Mouse (Mus musculus) testis, postnatal 14 days (tissue): ENCODE measurements around the gene Arhgap11a.

Experiments used
- DNase-seq: peaks from one replicate; pipeline ENCODE4 v3.0.0; 2021; ENCODE audit warnings: low spot score

Arhgap11a gene

GRCm38 (mm10) chr2:113817681-113818606 lies 30.5 kb downstream of the Arhgap11a start:
- DNase-seq, result no peak

GRCm38 (mm10) chr2:113807640-113808039 lies 40.8 kb downstream of the Arhgap11a start:
- DNase-seq, result no peak

- no peak for DNase-seq
These were observed 41.4 kb downstream of the Arhgap11a start for GRCm38 (mm10) chr2:113806851-113807577.

- DNase-seq, result no peak
These were observed 42.7 kb downstream of the Arhgap11a start for GRCm38 (mm10) chr2:113805765-113806164.

- DNase-seq, result no peak
These were observed 44.7 kb downstream of the Arhgap11a start for GRCm38 (mm10) chr2:113803753-113804152.

DNA sequence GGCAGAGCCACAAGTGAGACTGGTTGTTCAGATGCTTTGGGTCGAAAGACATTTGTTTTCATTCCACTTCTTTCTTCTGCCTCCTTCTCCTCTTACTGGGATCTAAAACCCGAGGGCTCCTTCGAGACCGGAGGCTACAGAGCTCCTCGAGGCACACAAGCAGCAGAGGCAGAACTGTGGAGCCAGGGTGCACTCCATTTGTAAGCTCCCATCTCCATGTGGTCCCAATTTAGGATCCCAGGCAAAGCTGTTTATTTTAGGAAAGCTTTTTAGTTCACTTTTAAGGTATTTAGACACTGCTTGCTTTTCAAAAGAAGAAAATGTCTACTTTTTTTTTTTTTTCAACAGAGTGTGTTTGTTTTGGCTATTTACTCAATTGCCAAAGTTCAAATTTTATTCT lies 47.6 kb downstream of the Arhgap11a start:
- no peak for DNase-seq

DNA sequence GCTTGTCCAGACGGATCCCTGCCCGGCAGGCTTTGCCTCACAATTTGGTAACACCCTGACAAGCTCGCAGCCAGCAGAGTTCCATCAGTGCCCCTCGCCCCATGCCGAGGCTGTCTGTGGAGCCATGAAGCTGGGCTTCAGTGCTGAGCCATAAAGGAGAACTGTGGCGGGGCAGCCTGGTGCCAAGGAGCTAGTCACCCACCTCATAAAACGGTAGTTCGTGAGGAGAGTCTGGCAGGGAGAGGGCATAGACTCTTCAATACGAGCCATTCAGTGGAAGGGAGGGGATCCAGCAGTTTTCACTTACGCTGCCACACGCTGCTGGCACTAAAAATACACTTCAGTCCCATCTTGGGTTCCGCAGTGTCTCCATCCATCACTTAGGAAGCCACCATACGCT lies 49.9 kb downstream of the Arhgap11a start:
- DNase-seq, result no peak

GRCm38 (mm10) chr2:113795186-113795585 lies 53.3 kb downstream of the Arhgap11a start:
- no peak for DNase-seq

DNA sequence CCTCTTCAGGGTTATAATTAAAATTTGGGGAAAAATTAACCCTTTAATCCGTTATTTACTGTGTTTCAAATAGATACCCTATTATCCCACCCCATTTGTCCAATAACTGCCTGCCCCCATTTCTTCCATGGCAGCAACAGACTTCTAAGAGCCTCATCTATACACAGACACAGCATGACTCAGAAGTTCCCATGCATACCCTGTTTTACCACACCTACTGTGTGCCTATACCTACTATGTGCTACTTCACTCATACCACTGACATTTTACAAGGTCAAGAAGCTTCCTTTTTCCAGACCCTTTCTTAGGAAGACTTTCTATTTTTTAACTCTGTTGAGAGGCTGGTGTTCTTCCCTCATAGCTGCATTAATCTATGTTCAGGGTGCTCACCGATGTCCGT lies 54.9 kb downstream of the Arhgap11a start:
- DNase-seq, result no peak

DNA sequence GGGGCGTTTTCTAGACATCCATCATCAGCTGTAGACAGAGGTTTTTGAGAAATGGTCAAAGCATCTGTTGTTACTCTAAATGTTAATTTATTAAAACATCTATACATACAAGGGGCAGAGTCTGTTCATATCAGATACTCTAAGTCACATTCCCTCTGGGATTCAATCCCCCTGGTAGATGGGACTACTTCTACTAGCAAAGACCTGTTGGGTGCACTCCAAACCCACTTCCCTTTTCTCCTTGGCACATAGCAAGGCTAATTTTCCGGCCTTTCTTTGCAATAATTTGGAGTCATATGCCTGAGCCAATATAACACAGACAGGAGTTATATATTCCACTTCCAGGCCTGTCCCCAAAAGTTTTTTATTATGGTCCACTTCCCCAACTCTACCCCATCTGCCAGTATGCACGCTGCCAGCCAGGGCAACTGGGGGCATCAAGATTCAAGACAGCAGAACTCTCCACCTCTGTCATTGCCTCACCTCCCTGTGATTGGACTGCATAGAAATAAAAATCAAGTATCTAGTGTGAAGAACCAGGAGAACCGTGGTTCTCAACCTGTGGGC lies 59.6 kb downstream of the Arhgap11a start:
- no peak for DNase-seq

- DNase-seq, result no peak
These were observed 60.6 kb downstream of the Arhgap11a start for GRCm38 (mm10) chr2:113787882-113788281.

GRCm38 (mm10) chr2:113784851-113785250 lies 63.6 kb downstream of the Arhgap11a start:
- DNase-seq, result no peak

- no peak for DNase-seq
These were observed 66.9 kb downstream of the Arhgap11a start for GRCm38 (mm10) chr2:113781521-113781920.
